16 mouse cellular contexts compared by ENCODE assay signal in the genomic region with DNA sequence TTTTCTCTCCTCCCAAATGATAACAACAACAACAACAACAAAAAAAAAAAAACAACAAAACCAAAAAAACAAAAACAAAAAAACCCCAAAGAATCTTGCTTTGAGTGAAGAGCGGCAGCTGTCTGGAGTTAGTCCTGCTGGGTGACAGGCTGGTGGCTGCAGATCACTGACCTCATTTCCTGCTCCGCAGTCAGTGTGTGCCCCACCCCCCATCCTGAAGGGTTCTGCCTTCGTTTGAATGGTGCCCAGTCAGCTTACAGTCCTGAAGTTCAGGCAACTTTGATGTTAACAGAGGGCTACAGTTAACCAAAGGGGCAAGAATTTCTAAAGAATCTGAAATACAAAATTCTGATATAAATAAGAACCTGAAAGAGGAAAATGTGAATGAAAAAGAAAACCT. TPM values are rescaled to one million over a fixed set of nuclear protein-coding genes. Genes with fewer than 3 reads are reported as not detected.
DNase-seq lines count a peak whose midpoint lies in the region; ATAC-seq and TF ChIP-seq lines count a peak whose summit lies in the region.
"Had no signal": no experiment of that assay in that cellular context is flagged by ENCODE, and none has a peak within 500 bp of the region (broad histone marks: within the 10 kb centered on the region; RNA-seq: fewer than 3 reads in every experiment).

No protein-coding gene starts in this region.

- no peak overlapping the region for H3K27ac ChIP-seq in forebrain, embryonic 11.5 days (ENCODE audit: low read depth, low read length)
- H3K27ac ChIP-seq in forebrain, postnatal 0 days (ENCODE audit: low read depth, low read length), result no peak overlapping the region
- H3K27ac ChIP-seq in cerebellum, adult 2 months (ENCODE audit: insufficient read depth, low read length), result no peak overlapping the region
- no peak overlapping the region for H3K27ac ChIP-seq in embryonic facial prominence, embryonic 14.5 days (replicated peaks; ENCODE audit: low read depth, low read length)
- H3K27ac ChIP-seq: embryonic facial prominence, embryonic 13.5 days; limb, embryonic 12.5 days; lung, embryonic 15.5 days had no signal

- WGBS in forebrain, embryonic 11.5 days, result 12% methylated on average over 3 of the region's 3 CpGs
- 18% methylated on average over 3 of the region's 3 CpGs for WGBS in forebrain, postnatal 0 days
- WGBS in cerebellum, adult 2 months, result 4% methylated on average over 3 of the region's 3 CpGs
- 10% methylated on average over 3 of the region's 3 CpGs for WGBS in embryonic facial prominence, embryonic 14.5 days

- DNase-seq in forebrain, embryonic 11.5 days (ENCODE audit: low spot score), result peak; percentile 56
- DNase-seq in forebrain, postnatal 0 days, result no peak
- DNase-seq in left cerebral cortex, postnatal 4 days, result peak; percentile 61
- DNase-seq in left cerebral cortex, adult 8-10 months (ENCODE audit: low spot score in 2 of 2), result no peak
- peak; percentile 71 to 83 for DNase-seq in cerebellum, adult 2 months
- peak; percentile 36 for DNase-seq in embryonic facial prominence, embryonic 14.5 days (ENCODE audit: low spot score)
- no peak for DNase-seq in gastrocnemius, adult 8-10 months (ENCODE audit: low spot score in 2 of 2)
- no peak for DNase-seq in urinary bladder, adult 18-20 months (ENCODE audit: low spot score in 2 of 2)
- DNase-seq: adrenal gland, adult 8-10 months; right cerebral cortex, adult 18-20 months; thymus, postnatal 36 days had no signal

- no peak for ATAC-seq in forebrain, embryonic 11.5 days (replicated peaks; ENCODE audit: low FRiP score)
- ATAC-seq in forebrain, postnatal 0 days, result no peak
- no peak for ATAC-seq in embryonic facial prominence, embryonic 14.5 days (ENCODE audit: low read depth)

- H3K4me2 ChIP-seq in forebrain, embryonic 11.5 days (ENCODE audit: low read depth, low read length, severe bottlenecking), result no peak overlapping the region
- no peak overlapping the region for H3K4me2 ChIP-seq in forebrain, postnatal 0 days (ENCODE audit: low read depth)
- no peak overlapping the region for H3K4me2 ChIP-seq in embryonic facial prominence, embryonic 14.5 days (ENCODE audit: low read depth, low read length)
- H3K4me2 ChIP-seq: embryonic facial prominence, embryonic 13.5 days; limb, embryonic 12.5 days; lung, embryonic 15.5 days had no signal

- no peak for TF ChIP-seq CTCF in forebrain, postnatal 0 days (IDR thresholded peaks at IDR 0.05; ENCODE audit: low read depth)
- no peak for TF ChIP-seq CTCF in cerebellum, adult 2 months (IDR thresholded peaks at IDR 0.05; ENCODE audit: borderline replicate concordance, insufficient read depth, low read depth, low read length)

- no peaks in the 10 kb centered on the region for H3K27me3 ChIP-seq in forebrain, embryonic 11.5 days (ENCODE audit: control insufficient read depth, insufficient read depth, low read length)
- H3K27me3 ChIP-seq in forebrain, postnatal 0 days (ENCODE audit: insufficient read depth, low read length), result no peaks in the 10 kb centered on the region
- no peaks in the 10 kb centered on the region for H3K27me3 ChIP-seq in cerebellum, adult 2 months (ENCODE audit: control insufficient read depth, insufficient read depth, low read length)
- no peaks in the 10 kb centered on the region for H3K27me3 ChIP-seq in embryonic facial prominence, embryonic 14.5 days (replicated peaks; ENCODE audit: control insufficient read depth, insufficient read depth, low read length)
- H3K27me3 ChIP-seq: embryonic facial prominence, embryonic 13.5 days; limb, embryonic 12.5 days; lung, embryonic 15.5 days had no signal

- no peaks in the 10 kb centered on the region for H3K4me1 ChIP-seq in forebrain, embryonic 11.5 days (replicated peaks; ENCODE audit: control insufficient read depth, insufficient read depth, low read length)
- H3K4me1 ChIP-seq in forebrain, postnatal 0 days (ENCODE audit: insufficient read depth), result no peaks in the 10 kb centered on the region
- peaks cover 4% of the 10 kb centered on the region; the same call in 1 of the 2 replicates for H3K4me1 ChIP-seq in cerebellum, adult 2 months (ENCODE audit: control insufficient read depth, insufficient read depth, low read length)
- no peaks in the 10 kb centered on the region for H3K4me1 ChIP-seq in embryonic facial prominence, embryonic 14.5 days (ENCODE audit: control insufficient read depth, insufficient read depth, low read length)
- H3K4me1 ChIP-seq: embryonic facial prominence, embryonic 13.5 days; lung, embryonic 15.5 days had no signal

- H3K4me3 ChIP-seq in forebrain, embryonic 11.5 days (ENCODE audit: low read depth, low read length), result no peak overlapping the region
- H3K4me3 ChIP-seq in forebrain, postnatal 0 days (ENCODE audit: low read depth, low read length), result no peak overlapping the region
- no peak overlapping the region for H3K4me3 ChIP-seq in cerebellum, adult 2 months (replicated peaks; ENCODE audit: insufficient read depth, low read depth, low read length)
- no peak overlapping the region for H3K4me3 ChIP-seq in embryonic facial prominence, embryonic 14.5 days (ENCODE audit: low read depth, low read length)
- H3K4me3 ChIP-seq: embryonic facial prominence, embryonic 13.5 days; limb, embryonic 12.5 days; lung, embryonic 15.5 days; myocyte had no signal

- H3K9me3 ChIP-seq in forebrain, embryonic 11.5 days (ENCODE audit: control insufficient read depth, low read length), result no peaks in the 10 kb centered on the region
- no peaks in the 10 kb centered on the region for H3K9me3 ChIP-seq in forebrain, postnatal 0 days (ENCODE audit: low read length)
- H3K9me3 ChIP-seq in embryonic facial prominence, embryonic 14.5 days (ENCODE audit: control insufficient read depth, low read length), result 0 out of 2 replicates have a peak, but pooled peaks cover 3% of the 10 kb centered on the region
- H3K9me3 ChIP-seq: embryonic facial prominence, embryonic 13.5 days; limb, embryonic 12.5 days; lung, embryonic 15.5 days had no signal

- no peak for TF ChIP-seq POLR2A in cerebellum, adult 2 months (IDR thresholded peaks at IDR 0.05; ENCODE audit: borderline replicate concordance, insufficient read depth, low read length)

- intact Hi-C loops in left cerebral cortex, postnatal 4 days (cut with DNase I), result no loop called here

- no peak overlapping the region for H3K9ac ChIP-seq in forebrain, embryonic 11.5 days (ENCODE audit: low read length)
- H3K9ac ChIP-seq in forebrain, postnatal 0 days, result no peak overlapping the region
- H3K9ac ChIP-seq in embryonic facial prominence, embryonic 14.5 days (ENCODE audit: low read depth, low read length), result no peak overlapping the region
- H3K9ac ChIP-seq: embryonic facial prominence, embryonic 13.5 days; limb, embryonic 12.5 days; lung, embryonic 15.5 days had no signal

- no peaks in the 10 kb centered on the region for H3K36me3 ChIP-seq in forebrain, embryonic 11.5 days (ENCODE audit: control insufficient read depth, insufficient read depth, low read length)
- H3K36me3 ChIP-seq in forebrain, postnatal 0 days (ENCODE audit: insufficient read depth), result no peaks in the 10 kb centered on the region
- no peaks in the 10 kb centered on the region for H3K36me3 ChIP-seq in embryonic facial prominence, embryonic 14.5 days (ENCODE audit: control insufficient read depth, insufficient read depth, low read length)
- H3K36me3 ChIP-seq: embryonic facial prominence, embryonic 13.5 days; limb, embryonic 12.5 days; lung, embryonic 15.5 days had no signal

RNA-seq across cellular contexts. Expression of a gene that starts 19.9 kb away (rescaled TPM):
- polyA plus RNA-seq in forebrain, embryonic 11.5 days (2014; fragmentation: Nextera tagmentation; extraction: Ambion mirVana), result 45.0 and 45.6 TPM in 2 replicates
- 180 and 184 TPM in 2 replicates for total RNA-seq in forebrain, postnatal 0 days (2014; rRNA removed)
- polyA plus RNA-seq in forebrain, postnatal 0 days (2015; fragmentation: Nextera tagmentation; extraction: Ambion mirVana), result 102 and 131 TPM in 2 replicates
- 100 to 1,000 TPM; 288 to 312 TPM for total RNA-seq in left cerebral cortex, postnatal 4 days (2021)
- total RNA-seq in left cerebral cortex, adult 8-10 months (2022), result 100 to 1,000 TPM; 351 to 384 (median 372) TPM
- polyA plus RNA-seq in cerebellum, adult 2 months (2012; rRNA removed), result 136 and 139 TPM in 2 replicates
- polyA plus RNA-seq in embryonic facial prominence, embryonic 14.5 days (2014; fragmentation: Nextera tagmentation; extraction: Ambion mirVana), result 43.9 and 46.3 TPM in 2 replicates
- 1 to 10 TPM; 1.2 to 4.7 (median 3.4) TPM for total RNA-seq in gastrocnemius, adult 8-10 months (2022)
- total RNA-seq: hematopoietic stem cell, adult 5-6 weeks had no signal
- polyA plus RNA-seq: myocyte had no signal

Comparison
In these comparisons a context has a peak if more than half of its experiments do, and no peak if none do; other contexts are left out.
1. DNase-seq: peak in forebrain, embryonic 11.5 days (single experiment), left cerebral cortex, postnatal 4 days (single experiment), cerebellum, adult 2 months (2 of 2) and embryonic facial prominence, embryonic 14.5 days (single experiment); none in forebrain, postnatal 0 days (single experiment), left cerebral cortex, adult 8-10 months (0 of 2), gastrocnemius, adult 8-10 months (0 of 2) and urinary bladder, adult 18-20 months (0 of 2).
2. RNA of a gene that starts 19.9 kb away (total RNA-seq): 351 to 384 TPM in left cerebral cortex, adult 8-10 months, 288 to 312 TPM in left cerebral cortex, postnatal 4 days and 180 to 184 TPM in forebrain, postnatal 0 days; 1.2 to 4.7 TPM in gastrocnemius, adult 8-10 months; every median in the first group is over 10 times any median in the second.